Mouse (Mus musculus): Measurements from ENCODE around the gene Grip1.

The Grip1 gene

GRCm38 (mm10) chr10:119670456-119670855 is 216.8 kb downstream of the Grip1 start:
- DNase-seq: no peak

- peak in 1 of 2 experiments; percentile 25 for DNase-seq
Measured at GRCm38 (mm10) chr10:119684377-119684826, 230.8 kb downstream of the Grip1 start.

- DNase-seq: peak; percentile 27 to 42
Measured at GRCm38 (mm10) chr10:119691358-119692083, 237.9 kb downstream of the Grip1 start.

GRCm38 (mm10) chr10:119692284-119692890 is 238.8 kb downstream of the Grip1 start:
- DNase-seq: peak; percentile 15 to 20

GRCm38 (mm10) chr10:119693400-119693799 is 239.8 kb downstream of the Grip1 start:
- no peak for DNase-seq

- DNase-seq: no peak
Measured at GRCm38 (mm10) chr10:119697257-119697798, 243.7 kb downstream of the Grip1 start.

- no peak for DNase-seq
Measured at GRCm38 (mm10) chr10:119705348-119705747, 251.7 kb downstream of the Grip1 start.

GRCm38 (mm10) chr10:119706281-119706680 is 252.7 kb downstream of the Grip1 start:
- no peak for DNase-seq

GRCm38 (mm10) chr10:119706983-119707382 is 253.4 kb downstream of the Grip1 start:
- DNase-seq: peak in 1 of 2 experiments; percentile 17

GRCm38 (mm10) chr10:119721887-119722286 is 268.3 kb downstream of the Grip1 start:
- no peak for DNase-seq

GRCm38 (mm10) chr10:119722471-119722870 is 268.8 kb downstream of the Grip1 start:
- DNase-seq: no peak

- no peak for DNase-seq
Measured at GRCm38 (mm10) chr10:119723671-119724070, 270.0 kb downstream of the Grip1 start.

GRCm38 (mm10) chr10:119725363-119725762 is 271.7 kb downstream of the Grip1 start:
- DNase-seq: no peak

- DNase-seq: no peak
Measured at GRCm38 (mm10) chr10:119725966-119726365, 272.3 kb downstream of the Grip1 start.

GRCm38 (mm10) chr10:119726921-119727320 is 273.3 kb downstream of the Grip1 start:
- DNase-seq: no peak

- DNase-seq: no peak
Measured at GRCm38 (mm10) chr10:119730206-119730605, 276.6 kb downstream of the Grip1 start.

GRCm38 (mm10) chr10:119735011-119735992 is 281.7 kb downstream of the Grip1 start:
- DNase-seq: no peak

GRCm38 (mm10) chr10:119739466-119739865 is 285.8 kb downstream of the Grip1 start:
- DNase-seq: no peak

- DNase-seq: no peak
Measured at GRCm38 (mm10) chr10:119742722-119743121, 289.1 kb downstream of the Grip1 start.

- no peak for DNase-seq
Measured at GRCm38 (mm10) chr10:119752361-119752798, 298.8 kb downstream of the Grip1 start.

GRCm38 (mm10) chr10:119756271-119756670 is 302.6 kb downstream of the Grip1 start:
- no peak for DNase-seq

- DNase-seq: no peak
Measured at GRCm38 (mm10) chr10:119757219-119757618, 303.6 kb downstream of the Grip1 start.
